Mouse (Mus musculus): ENCODE measurements around the gene Il5. TPM values are rescaled to one million over a fixed set of nuclear protein-coding genes. Genes with fewer than 3 reads are reported as not detected.

Il5 gene
- polyA plus RNA-seq, 1 experiment from 2014 or later, result not detected

DNA sequence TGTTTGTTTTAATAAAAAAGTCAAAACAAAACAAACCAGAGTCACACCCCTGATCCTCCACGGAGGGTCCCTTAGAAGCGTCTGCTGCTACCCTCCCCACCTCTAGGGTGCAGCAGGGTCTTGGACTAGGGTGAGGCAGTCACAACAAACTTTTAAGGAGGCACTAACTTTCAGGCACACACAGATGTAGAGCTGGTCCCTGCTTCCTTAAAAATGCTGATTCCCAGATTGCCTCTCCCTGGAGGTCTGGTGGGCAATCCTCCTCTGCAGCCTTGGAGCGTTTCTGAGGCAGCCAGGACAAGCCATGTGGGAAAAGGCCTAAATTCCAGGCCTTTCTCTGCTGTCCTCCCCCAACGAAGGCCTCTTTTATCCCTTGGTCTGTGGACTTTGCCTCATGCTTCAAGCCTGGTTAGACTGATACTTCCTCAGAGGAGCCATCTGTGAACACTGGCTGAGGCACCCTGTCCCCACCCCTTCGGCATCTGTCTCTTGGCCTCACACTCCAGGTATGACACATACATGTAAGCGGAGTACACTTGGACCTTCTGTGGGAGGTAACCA is 38.3 kb downstream of the Il5 start:
- Histone ChIP-seq H3K4me2 (replicated peaks; ENCODE audit: low read depth, low read length) (no peak overlapping the region), H3K27ac (ENCODE audit: low read length) (no peak overlapping the region; the same call in 1 of the 2 replicates), H3K4me3 (ENCODE audit: low read depth, low read length) (no peak overlapping the region), H3K9ac (replicated peaks; ENCODE audit: low read depth) (no peak overlapping the region), H3K4me1 (ENCODE audit: insufficient read depth, low read depth, low read length) (peaks cover 26% of the 10 kb centered on the region), H3K27me3 (replicated peaks; ENCODE audit: insufficient read depth, low read length) (no peaks in the 10 kb centered on the region), H3K9me3 (ENCODE audit: low read length) (no peaks in the 10 kb centered on the region), H3K36me3 (ENCODE audit: insufficient read depth, low read length) (no peaks in the 10 kb centered on the region)
- DNase-seq (ENCODE audit: low spot score) (peak; percentile 66), ATAC-seq (no peak)
- 51% methylated on average over 6 of the region's 6 CpGs for WGBS
- TF ChIP-seq EP300 (IDR thresholded peaks at IDR 0.05) (no peak), CTCF (IDR thresholded peaks at IDR 0.05) (peak; percentile 68)

DNA sequence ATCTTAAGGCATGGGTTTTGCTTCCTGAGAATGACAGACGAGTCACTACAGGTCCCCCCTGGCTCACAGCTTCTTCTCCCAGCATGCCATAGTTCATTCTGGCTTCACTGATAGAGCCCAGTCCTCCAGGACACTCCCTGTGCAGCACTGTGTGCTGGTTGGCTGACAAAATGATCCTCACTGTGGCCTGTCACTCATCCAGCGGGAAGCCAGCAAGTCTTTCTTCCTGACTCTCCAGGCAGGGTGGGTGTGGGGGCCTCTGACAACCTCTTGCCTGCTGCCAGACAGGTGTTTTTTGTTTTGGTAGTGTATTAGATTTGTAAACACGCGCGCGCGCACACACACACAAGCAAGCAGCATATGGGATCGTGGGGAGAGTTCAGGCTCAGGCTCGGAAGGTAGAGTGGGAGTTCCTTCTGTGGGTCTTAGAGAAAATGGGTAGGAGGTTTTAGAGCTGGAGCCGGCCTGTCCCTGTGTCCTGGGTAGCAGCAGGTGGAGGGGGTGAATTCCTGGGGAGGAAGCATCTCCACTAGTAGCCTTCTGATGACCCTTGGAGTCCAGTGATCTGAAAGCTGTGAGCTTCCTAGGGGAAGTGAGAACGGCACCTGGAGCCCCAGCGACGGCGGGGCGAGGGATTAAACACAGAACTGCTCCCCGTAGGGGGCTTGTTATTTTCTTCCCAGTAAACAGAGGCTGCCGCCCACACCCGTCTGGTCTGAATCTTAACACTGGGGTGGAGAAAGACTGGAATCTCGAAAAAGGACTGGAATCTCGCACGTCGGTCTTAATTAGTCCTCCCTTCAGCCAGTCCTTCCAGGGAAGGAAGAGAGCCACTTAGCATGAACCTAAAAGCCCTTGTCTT is 39.2 kb downstream of the Il5 start:
- H3K4me3 ChIP-seq (ENCODE audit: low read depth, low read length), result no peak overlapping the region
- no peak overlapping the region for H3K9ac ChIP-seq (replicated peaks; ENCODE audit: low read depth)
- peaks cover 33% of the 10 kb centered on the region for H3K4me1 ChIP-seq (ENCODE audit: insufficient read depth, low read depth, low read length)
- H3K36me3 ChIP-seq (ENCODE audit: insufficient read depth, low read length), result no peaks in the 10 kb centered on the region
- ATAC-seq (no peak), DNase-seq (ENCODE audit: low spot score) (no peak)
- no peaks in the 10 kb centered on the region for H3K27me3 ChIP-seq (replicated peaks; ENCODE audit: insufficient read depth, low read length)
- no peaks in the 10 kb centered on the region for H3K9me3 ChIP-seq (ENCODE audit: low read length)
- 31% methylated on average over 22 of the region's 22 CpGs for WGBS
- peak overlapping the region; percentile 32 for H3K27ac ChIP-seq (ENCODE audit: low read length)
- TF ChIP-seq CTCF (IDR thresholded peaks at IDR 0.05), result no peak
- no peak for TF ChIP-seq EP300 (IDR thresholded peaks at IDR 0.05)
- no peak overlapping the region for H3K4me2 ChIP-seq (replicated peaks; ENCODE audit: low read depth, low read length)

DNA sequence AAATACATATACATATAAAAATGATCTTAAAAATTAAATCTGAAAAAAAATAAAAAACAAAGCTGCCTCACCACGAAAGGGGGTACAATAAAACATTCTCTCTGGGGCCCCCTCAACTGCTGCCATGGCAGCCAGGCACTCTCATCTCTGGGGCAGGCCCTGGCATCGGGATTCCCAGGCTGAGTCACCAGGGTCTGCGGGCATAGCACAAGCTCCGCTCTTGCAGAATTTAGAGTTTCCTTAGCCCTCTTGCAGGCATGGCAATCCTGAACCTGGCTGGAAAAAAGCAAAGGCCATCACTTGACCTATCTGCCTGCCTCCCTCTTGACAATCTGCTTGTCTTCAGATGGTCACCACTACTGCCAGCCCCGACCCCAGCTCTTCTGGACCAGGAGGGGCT is 40.7 kb downstream of the Il5 start:
- H3K27me3 ChIP-seq (replicated peaks; ENCODE audit: insufficient read depth, low read length), result no peaks in the 10 kb centered on the region
- H3K9me3 ChIP-seq (ENCODE audit: low read length), result no peaks in the 10 kb centered on the region
- H3K27ac ChIP-seq (ENCODE audit: low read length), result peak overlapping the region; percentile 99
- no peaks in the 10 kb centered on the region for H3K36me3 ChIP-seq (ENCODE audit: insufficient read depth, low read length)
- WGBS, result 59% methylated on average over 5 of the region's 5 CpGs
- DNase-seq (ENCODE audit: low spot score), result no peak
- TF ChIP-seq CTCF (IDR thresholded peaks at IDR 0.05), result no peak
- TF ChIP-seq EP300 (IDR thresholded peaks at IDR 0.05), result no peak
- no peak overlapping the region for H3K9ac ChIP-seq (replicated peaks; ENCODE audit: low read depth)
- H3K4me2 ChIP-seq (replicated peaks; ENCODE audit: low read depth, low read length), result no peak overlapping the region
- H3K4me3 ChIP-seq (ENCODE audit: low read depth, low read length), result no peak overlapping the region
- peaks cover 33% of the 10 kb centered on the region for H3K4me1 ChIP-seq (ENCODE audit: insufficient read depth, low read depth, low read length)
- no peak for ATAC-seq

DNA sequence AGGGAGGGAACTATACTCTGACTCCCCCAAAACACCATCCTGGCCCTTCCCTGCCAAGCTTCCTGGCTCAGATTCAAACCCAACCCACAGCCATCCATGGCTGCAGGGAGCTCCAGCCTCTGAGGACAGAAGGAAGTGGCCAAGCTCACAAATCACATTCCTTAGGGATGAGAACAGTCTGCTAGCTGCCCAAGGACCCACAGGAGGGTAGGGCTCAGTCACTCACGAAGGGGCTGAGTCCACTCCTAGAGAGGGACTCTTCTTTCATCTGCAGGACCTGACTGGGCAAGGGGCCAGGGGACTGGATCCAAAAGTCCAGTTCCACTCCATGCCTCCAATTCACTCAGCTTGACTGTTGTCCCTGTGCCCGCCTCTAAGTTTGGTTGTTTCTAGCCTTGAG is 41.2 kb downstream of the Il5 start:
- 9% methylated on average over 2 of the region's 2 CpGs for WGBS
- Histone ChIP-seq H3K27ac (ENCODE audit: low read length) (peak overlapping the region; percentile 99), H3K36me3 (ENCODE audit: insufficient read depth, low read length) (no peaks in the 10 kb centered on the region), H3K4me1 (ENCODE audit: insufficient read depth, low read depth, low read length) (peaks cover 33% of the 10 kb centered on the region), H3K4me2 (replicated peaks; ENCODE audit: low read depth, low read length) (no peak overlapping the region), H3K27me3 (replicated peaks; ENCODE audit: insufficient read depth, low read length) (no peaks in the 10 kb centered on the region), H3K4me3 (ENCODE audit: low read depth, low read length) (no peak overlapping the region), H3K9ac (replicated peaks; ENCODE audit: low read depth) (no peak overlapping the region), H3K9me3 (ENCODE audit: low read length) (no peaks in the 10 kb centered on the region)
- DNase-seq (ENCODE audit: low spot score) (peak; percentile 95), ATAC-seq (peak; percentile 71)
- TF ChIP-seq EP300 (IDR thresholded peaks at IDR 0.05) (peak; percentile 84), CTCF (IDR thresholded peaks at IDR 0.05) (no peak)

DNA sequence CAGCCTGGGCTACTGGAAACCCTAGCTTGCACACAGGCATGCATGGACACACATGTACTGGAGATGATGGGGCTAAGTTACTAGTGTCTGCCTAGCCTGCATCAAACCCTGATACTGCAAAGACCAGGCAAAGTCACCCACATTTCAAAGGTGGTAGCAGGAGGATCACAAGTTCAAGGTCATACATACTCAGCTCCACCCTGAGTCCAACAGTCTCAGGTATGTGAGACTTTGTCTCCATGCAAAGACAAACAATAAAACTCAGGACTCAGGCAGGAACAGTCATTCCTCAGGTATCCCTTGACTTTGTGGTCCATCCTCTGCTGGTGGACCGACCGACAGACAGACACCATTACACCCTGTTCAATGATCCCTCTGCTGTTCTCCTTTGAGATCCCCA is 41.8 kb downstream of the Il5 start:
- 17% methylated on average over 2 of the region's 2 CpGs for WGBS
- Histone ChIP-seq H3K27ac (ENCODE audit: low read length) (peak overlapping the region; percentile 99), H3K9me3 (ENCODE audit: low read length) (no peaks in the 10 kb centered on the region), H3K4me2 (replicated peaks; ENCODE audit: low read depth, low read length) (peak overlapping the region; percentile 63), H3K36me3 (ENCODE audit: insufficient read depth, low read length) (no peaks in the 10 kb centered on the region), H3K27me3 (replicated peaks; ENCODE audit: insufficient read depth, low read length) (no peaks in the 10 kb centered on the region), H3K4me1 (ENCODE audit: insufficient read depth, low read depth, low read length) (peaks cover 33% of the 10 kb centered on the region), H3K4me3 (ENCODE audit: low read depth, low read length) (no peak overlapping the region), H3K9ac (replicated peaks; ENCODE audit: low read depth) (no peak overlapping the region)
- no peak for ATAC-seq
- no peak for TF ChIP-seq CTCF (IDR thresholded peaks at IDR 0.05)
- no peak for DNase-seq (ENCODE audit: low spot score)

DNA sequence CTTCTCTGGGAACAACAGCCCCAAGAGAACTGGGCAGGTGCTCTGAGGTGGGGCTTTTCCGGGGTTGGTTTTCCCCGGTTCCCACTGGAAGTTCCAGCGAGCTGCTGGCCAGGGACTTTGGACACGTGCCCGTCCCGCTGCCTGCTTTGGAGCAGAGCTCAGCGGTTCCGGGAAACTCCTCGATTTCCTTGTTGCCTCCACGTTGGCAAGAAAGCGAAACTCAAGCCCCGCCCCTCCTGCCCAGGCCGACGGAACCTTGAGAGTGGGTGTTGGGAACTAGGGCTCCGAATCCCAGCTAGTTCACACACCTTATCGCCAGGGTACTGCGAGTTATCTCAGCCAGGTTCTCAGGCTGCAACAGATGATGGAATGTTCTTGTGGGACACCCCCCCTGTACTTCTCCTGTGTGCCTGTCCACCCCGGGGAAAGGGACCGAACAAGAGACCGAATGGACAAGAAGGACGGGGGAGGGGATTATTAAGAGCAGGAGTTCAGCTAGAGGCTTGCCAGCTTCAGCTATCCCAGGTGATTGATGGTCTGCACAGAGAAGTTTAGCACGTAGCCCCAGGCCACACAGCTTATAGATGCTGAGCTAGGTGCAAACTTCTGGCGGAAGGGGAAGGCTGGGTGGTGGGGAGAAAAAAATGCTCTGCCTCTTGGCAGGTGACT is 42.4 kb downstream of the Il5 start:
- Histone ChIP-seq H3K9ac (replicated peaks; ENCODE audit: low read depth) (peak overlapping the region; percentile 48), H3K9me3 (ENCODE audit: low read length) (no peaks in the 10 kb centered on the region), H3K36me3 (ENCODE audit: insufficient read depth, low read length) (no peaks in the 10 kb centered on the region), H3K4me3 (ENCODE audit: low read depth, low read length) (peak overlapping the region; percentile 30), H3K4me2 (replicated peaks; ENCODE audit: low read depth, low read length) (peak overlapping the region; percentile 63), H3K4me1 (ENCODE audit: insufficient read depth, low read depth, low read length) (peaks cover 33% of the 10 kb centered on the region), H3K27me3 (replicated peaks; ENCODE audit: insufficient read depth, low read length) (no peaks in the 10 kb centered on the region), H3K27ac (ENCODE audit: low read length) (peak overlapping the region; percentile 99)
- under 1% methylated on average over 23 of the region's 23 CpGs for WGBS
- peak; percentile 56 for ATAC-seq
- DNase-seq (ENCODE audit: low spot score), result peak; percentile 96
- TF ChIP-seq CTCF (IDR thresholded peaks at IDR 0.05) (no peak), EP300 (IDR thresholded peaks at IDR 0.05) (peak; percentile 69)

All from lung, postnatal 0 days (tissue).